Mouse (Mus musculus) gastrocnemius, adult 18-20 months (tissue): Measurements from ENCODE around the gene Engase. TPM values are rescaled to one million over a fixed set of nuclear protein-coding genes. Genes with fewer than 3 reads are reported as not detected.

ENCODE experiments used
- DNase-seq: peaks from one replicate; pipeline ENCODE4 v3.0.0; 2021; ENCODE audit warnings: low spot score
- total RNA-seq, 2 experiments: library from RNA; stranded (reverse); gene quantifications; 2 replicates each; pipeline ENCODE4 v1.2.3; 2021

Gene Engase
- total RNA-seq, 2 experiments from 2014 or later = 3.5 to 4.1 TPM

GRCm38 (mm10) chr11:118486881-118487772 lies 10.5 kb downstream of the Engase start:
- DNase-seq = no peak

DNA sequence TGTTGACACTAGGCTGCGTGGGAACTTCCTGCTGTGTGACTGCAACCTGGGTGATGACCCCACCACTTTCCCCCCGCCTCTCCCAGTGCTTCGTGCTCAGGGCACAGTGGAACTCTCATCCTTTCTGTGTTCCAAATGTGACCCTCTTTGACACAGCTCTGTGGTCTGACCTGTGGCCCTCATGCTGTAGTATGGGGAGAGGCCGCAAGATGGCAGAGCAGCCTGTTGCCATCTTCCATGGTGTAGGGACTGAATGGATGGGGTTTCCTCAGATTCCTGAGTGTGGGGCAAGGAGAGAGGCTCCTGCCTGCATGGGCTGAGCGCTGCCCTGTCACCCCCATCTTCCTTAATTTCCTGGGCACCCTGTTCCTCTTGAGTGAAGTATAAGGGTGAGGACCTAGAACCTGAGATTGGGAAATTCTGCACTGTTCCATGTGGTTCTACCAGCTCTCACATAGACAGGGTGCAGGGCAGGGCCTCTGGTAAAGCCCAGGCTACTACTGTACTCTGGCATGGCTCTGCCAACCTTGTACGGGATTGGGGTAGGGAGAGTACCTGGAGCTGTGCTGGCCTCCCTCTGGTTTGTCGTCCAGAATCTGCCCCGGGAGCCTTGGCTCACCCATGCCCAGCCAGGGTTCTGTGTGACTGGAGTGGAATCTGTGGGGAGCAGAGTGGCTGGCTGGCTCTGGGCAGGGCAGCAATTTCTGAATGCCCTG lies 11.7 kb downstream of the Engase start:
- no peak for DNase-seq

DNA sequence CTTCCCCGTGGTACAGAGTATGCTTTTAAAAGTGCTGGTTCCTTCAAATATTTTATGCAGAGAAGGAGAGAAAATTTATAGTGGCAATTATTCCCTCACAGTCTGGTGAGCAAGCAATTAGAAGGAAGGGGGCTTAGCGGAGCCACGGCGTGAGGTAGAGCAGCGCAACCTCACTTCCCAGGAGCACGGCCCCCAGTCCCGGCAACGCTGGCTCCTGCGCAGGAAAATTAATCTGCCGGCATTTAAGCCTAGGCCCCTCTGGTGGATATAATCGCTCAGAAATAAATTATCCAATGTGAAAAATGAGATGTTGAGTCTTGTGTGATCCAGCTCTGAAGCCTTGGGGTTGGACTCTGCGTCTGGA lies 12.3 kb downstream of the Engase start:
- DNase-seq = no peak

- peak; percentile 81 for DNase-seq
These were observed 14.1 kb downstream of the Engase start for GRCm38 (mm10) chr11:118490566-118491218.

GRCm38 (mm10) chr11:118491230-118491629 lies 14.6 kb downstream of the Engase start:
- no peak for DNase-seq

DNA sequence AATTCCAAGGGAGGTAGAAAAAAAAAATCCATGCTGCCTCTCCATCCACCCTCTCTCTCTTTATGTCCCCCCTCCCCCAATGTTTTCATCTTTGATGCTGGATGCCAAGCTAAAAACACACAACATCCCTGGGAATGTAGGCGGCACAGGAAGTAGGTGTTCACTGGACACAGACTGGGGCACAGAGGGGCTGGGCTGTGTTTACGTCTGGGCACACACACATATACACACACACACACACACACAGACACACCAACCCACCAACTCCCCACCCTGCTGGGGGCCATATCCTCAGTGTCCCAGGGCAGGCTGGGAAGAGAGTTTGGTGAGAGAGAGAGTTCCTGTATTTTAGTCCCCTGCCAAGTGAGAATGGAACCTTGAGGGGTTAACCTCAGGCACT lies 16.8 kb downstream of the Engase start:
- no peak for DNase-seq

DNA sequence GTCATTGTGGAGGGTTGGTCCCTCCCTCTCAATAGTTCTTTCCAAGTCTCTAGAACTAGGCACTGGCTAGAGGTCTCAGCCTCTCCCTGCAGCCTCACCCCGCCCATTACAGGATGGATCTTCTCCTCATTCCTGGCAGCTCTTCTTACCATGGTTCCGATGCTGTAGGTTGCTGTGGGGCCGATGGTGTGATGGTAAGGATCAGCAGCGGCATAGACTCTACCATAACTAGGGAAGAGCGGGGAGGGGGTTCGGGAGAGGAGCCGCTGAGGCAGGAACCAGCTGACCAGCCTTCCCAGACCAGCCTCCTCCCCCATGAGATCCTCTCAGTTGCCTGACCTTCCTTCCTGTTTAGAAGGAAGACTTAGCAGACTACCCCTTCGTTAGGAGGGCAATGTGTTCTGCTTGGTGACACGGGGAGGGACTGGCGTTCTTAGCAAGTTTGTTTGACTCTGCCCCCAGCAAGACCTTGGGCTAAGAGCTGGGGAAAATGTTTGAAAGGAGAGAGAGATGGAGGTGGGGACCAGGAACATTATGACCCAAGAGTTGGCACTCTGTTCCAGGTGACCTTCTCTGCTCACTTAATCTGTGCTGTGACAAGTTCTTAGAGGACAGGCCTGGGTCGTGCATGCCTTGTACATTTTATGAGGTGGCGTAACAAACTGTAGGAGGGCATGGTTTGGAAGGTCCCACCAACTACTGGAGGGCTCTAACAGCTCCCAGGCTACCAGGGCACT lies 17.5 kb downstream of the Engase start:
- DNase-seq = no peak

DNA sequence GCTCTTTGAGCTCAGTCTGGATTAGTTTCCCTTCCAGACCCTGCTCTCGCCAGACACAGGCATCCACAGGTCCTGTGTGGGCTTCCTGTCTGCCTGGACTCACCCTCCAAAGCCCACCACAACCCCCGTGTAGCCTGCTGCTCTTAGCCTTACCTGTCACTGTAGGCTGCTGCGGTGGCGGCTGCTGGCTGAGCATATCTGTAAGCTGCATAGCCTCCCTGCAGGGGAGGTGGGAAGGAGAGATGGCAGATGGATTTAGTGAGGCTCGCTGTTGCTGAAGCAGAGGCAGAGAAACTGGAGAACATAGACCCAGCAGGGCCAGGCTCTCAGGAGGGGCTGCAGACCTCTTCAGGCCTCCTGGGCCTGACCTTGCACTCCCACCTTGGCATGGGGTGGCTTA lies 18.4 kb downstream of the Engase start:
- no peak for DNase-seq

DNA sequence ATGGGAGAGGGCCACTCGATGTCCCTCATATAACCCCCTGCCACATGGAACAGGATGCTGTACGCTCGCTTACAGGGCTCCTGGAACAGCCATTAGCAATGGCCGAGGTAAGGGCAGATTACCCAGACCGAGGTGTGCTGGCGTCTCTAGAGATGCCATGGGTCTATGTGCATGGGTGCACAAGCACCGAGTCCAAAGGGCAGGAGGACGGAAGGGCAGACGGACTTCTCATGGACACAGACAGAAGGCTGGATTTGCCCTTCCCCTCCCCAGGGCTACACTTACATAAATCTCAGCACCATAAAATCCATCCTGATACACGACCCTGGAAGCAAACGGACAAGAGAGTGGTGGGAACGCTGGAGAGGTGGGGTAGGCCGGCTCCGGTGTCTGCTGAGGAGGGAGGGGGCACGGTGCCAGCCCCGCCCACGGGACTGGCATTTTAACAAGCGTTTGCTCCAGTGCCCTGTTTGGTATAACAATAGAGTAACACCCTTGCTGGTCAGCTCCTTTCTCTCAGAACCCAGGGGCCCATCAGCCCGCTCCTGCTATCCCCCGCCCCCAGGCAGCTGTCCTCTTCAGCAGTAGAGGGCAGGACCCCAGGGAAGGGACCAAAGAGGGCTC lies 19.5 kb downstream of the Engase start:
- DNase-seq = no peak

GRCm38 (mm10) chr11:118502990-118503389 lies 26.4 kb downstream of the Engase start:
- no peak for DNase-seq

DNA sequence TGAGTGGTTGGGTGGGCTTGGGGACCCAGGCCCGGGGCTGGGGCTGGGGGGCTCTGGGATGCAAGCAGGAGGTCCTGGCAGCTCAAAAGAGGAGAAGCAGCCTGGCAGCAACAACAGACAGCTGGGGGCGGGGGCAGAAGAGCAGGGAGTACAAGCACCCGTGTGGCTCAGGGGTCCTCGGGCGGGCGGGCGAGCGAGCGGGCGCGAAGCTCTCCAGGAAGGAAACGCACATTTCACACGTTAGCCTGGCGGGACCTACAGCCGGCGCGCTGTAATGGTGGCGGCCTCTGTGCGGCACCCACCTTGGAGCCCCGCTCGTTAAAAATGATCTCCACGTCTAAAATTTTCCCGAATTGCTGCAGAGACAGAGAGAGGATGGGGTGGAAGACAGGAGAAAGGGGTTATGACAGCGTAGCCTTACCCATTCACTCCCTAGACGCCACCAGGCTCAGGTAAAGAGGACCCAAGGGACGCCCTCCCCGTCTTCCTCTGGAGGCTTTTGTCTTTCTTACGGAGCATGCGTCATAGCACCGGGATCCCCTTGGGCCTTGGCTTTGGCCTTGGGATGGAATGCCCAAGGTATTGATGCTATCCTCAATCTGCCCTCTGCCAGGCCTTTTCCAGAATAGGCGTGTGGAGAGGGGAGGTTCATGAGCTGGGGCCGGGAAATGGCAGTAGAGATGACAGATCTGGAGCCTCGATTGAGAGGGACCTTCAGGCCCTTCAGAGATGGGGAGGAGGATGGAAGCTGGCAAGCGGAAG lies 27.0 kb downstream of the Engase start:
- DNase-seq = no peak

DNA sequence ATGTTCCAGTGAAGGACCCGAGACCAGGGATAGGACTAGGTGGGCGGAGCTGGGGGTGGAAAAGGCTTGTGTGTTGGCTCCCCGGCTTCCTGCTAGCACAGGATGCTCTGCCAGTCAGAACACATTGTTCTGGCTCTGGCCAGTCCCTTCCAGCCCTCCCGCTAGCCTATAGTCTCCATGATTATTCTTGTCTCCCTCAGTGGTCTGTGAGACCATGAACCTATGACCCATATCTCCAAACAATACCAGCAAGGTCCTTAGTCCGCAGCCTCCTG lies 27.5 kb downstream of the Engase start:
- DNase-seq = no peak

DNA sequence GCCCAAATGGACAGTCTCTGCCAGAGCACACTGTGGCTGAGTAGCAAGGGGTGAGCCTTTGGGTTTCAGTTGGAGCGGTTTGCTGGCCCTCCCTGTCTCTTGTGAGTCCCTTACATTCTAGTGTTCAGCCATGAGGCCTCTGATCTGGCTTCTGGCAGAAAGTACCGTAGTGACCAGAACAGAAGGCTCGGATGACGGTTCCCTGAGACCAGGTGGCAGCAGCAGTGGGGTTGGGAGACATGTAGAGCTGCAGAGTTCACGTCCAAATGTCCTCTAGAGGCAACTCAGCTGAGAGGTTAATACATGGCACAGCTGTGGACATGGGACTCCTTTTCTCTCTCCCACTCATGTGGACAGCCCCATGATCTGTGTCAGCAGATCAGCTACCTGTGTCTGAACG lies 30.5 kb downstream of the Engase start:
- DNase-seq = no peak

DNA sequence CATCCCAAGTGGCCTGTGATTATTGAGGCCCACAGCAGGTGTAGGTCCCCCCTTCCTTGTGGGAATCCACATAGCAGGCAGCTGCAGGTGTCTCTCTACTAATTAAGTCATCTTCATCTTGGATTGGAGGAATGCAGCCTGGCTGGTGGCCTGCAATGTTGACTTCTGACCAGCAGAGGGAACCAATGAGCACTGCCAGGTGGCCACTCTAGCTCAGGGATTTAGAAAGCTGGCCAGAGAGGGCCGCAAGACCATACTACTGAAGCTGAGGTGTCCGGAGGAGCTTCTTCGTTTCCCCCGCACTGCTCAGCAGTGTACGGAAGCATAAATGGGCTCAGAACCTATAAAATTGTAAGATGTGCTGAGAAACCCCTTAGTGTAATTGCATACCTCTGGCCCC lies 31.3 kb downstream of the Engase start:
- DNase-seq = peak; percentile 70

DNA sequence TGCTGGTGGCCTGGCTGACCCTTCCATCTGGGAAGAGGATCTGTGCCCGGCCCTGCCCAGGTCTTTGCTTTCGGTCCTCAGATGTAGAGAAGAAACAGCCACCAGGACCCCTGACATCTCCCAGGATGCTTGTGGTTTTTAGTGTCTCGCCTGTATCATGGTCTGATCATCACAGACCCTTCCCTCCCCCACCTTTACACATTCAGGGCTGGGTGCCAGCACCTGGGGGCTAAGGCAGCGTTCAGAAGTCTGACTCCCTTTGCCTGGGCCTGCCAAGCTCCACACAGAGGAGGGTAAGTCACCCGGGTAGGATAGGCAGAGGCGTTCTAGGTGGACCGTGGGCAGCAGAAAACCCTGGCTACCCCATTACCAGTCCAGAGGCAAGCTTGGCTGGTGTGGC lies 31.7 kb downstream of the Engase start:
- DNase-seq = no peak

- no peak for DNase-seq
These were observed 35.2 kb downstream of the Engase start for GRCm38 (mm10) chr11:118511851-118512250.

- no peak for DNase-seq
These were observed 35.8 kb downstream of the Engase start for GRCm38 (mm10) chr11:118512257-118512910.

- DNase-seq = no peak
These were observed 41.3 kb downstream of the Engase start for GRCm38 (mm10) chr11:118517924-118518323.

- no peak for DNase-seq
These were observed 42.1 kb downstream of the Engase start for GRCm38 (mm10) chr11:118518743-118519142.

DNA sequence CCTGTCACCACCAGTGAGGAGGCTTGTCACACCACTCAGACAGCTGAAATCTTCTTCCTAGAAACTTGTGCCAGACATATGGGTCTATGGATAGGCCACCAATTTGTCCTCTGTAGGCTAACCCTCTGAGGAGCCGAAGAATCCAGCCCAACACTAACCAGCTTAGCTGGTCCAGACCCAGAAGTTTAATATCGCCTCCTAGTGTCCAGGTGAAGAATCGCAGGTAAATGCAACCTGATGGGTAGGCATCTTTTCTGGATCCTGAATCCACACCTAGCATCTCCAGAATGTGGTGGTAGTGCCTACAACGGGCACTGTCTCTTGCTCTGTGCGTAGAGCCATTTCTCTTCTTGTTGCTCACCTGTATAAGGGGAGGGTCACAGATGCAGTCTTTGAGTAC lies 43.6 kb downstream of the Engase start:
- DNase-seq = no peak
